Mouse (Mus musculus): Measurements from ENCODE around the gene Ndufs8.

DNA sequence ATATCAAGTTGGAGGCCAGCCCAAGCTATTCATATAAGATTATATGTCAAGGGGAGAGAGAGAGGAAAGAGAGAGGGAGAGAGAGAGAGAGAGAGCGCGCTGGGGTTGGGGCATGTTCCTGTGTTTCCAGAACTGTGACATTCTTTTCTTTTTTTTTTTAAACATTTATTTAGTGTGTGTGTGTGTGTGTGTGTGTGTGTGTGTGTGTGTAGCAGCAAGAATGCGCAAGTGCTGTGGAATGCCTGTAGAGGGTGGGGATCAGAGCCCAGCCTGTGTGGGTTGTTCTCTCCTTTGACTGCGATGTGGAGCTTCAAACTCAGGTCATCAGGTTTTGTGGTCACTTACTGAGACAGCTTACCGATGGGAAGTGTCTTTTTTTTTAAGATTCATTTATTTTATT is 47.6 kb upstream of the Ndufs8 start:
- TF ChIP-seq POLR2A (IDR thresholded peaks at IDR 0.05; ENCODE audit: extremely low read depth, insufficient read depth, low read length): no peak
- no peak for TF ChIP-seq CTCF (IDR thresholded peaks at IDR 0.05; ENCODE audit: extremely low read depth, insufficient read depth, low read length)
